Mouse (Mus musculus) cerebellum, adult 2 months (tissue): ENCODE measurements around the gene 4930503B20Rik.

Experiments used
- CTCF ChIP-seq: fragments of 200-500 bp; IDR thresholded peaks from 2 replicates; pipeline ENCODE4 v1.5.1; 2011; ENCODE audit warnings: low read depth, mild to moderate bottlenecking, control low read depth, low read length, moderate library complexity, borderline replicate concordance; ENCODE audit not compliant: insufficient read depth
- POLR2A ChIP-seq: fragments of 200-500 bp; IDR thresholded peaks from 2 replicates; pipeline ENCODE4 v1.6.1; 2011; ENCODE audit warnings: low read length, control low read depth, borderline replicate concordance; ENCODE audit not compliant: insufficient read depth

- TF ChIP-seq CTCF (no peak), POLR2A (no peak)
These were observed 32.8 kb downstream of the 4930503B20Rik start for GRCm38 (mm10) chr3:146618357-146618756.
